Mouse (Mus musculus) small intestine, adult 10 weeks (tissue): ENCODE results near the gene Olfr606. TPM values are rescaled to one million over a fixed set of nuclear protein-coding genes. Genes with fewer than 3 reads are reported as not detected.

ENCODE experiments used
- polyA plus RNA-seq: library from polyadenylated mRNA; stranded (reverse); fragments of 350-450 nt; fragmentation: Illumina TruSeq; extraction: RNeasy Lipid Tissue Mini Kit (QIAGEN cat#74804); gene quantifications from one replicate; pipeline ENCODE4 v1.2.3, GENCODE M21; 2014; ENCODE audit warnings: low replicate concordance

The Olfr606 gene
- not detected for polyA plus RNA-seq

DNA sequence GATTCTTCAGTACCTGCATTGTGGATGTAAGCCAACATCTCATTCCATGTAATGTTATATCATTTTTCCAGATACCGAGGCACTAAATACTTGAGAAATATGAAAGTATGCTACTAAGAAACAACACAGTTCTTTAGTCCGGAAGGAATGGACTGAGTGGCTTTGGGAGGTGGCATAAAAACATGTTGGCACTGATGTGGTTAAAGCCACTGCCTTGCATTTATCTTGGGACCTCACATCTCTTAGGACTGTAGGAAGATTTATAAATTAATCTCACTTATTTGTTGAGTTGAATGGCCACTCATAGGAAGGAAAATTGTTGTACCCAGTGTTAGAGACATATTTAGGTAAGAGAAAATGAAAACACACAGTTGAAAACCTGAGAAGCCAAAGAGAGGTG is at the start of gene Olfr606:
TSS of gene Olfr606 (plus strand) at position 301 of the 400 bp plus-strand sequence.

DNA sequence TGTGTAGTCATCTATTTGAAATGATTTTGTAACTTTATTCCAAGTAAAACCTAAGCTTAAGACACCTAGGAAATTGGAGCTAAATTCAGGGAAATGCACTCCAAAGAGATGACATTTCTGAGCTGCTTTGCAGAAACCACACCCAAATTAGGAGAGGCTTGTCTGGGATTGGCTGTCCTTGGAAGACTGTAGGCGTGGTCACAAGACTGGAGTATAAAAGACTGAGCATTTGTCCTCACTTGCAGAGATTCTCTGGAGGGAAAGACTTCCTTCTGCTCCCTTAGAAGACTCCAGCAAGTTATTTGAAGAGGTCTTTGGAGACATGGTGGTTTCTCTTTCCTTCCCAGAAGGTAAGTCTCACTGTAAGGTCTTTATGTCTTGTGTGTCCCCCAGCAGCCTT is 34.1 kb upstream of the Olfr606 start, which contains the start of gene Usp17lc:
TSS of gene Usp17lc (plus strand) at position 301 of the 400 bp plus-strand sequence.

DNA sequence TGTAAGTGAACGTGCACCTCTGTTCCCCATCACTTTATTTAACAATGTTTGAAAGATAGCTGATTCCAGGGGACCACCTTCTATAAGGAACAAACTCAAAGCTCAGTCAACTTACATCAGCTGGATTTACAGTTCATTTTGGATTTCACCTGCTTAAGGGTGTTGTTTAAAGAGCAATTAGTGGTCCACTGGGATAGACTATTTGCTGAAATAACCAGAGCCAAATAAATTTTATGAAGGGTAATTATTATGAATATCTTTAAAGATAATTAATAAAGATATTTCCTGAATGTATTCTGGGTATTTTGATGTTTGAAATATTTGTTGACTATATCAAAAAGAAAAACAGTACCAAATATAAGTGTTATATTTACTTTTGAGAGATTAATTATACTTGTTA is 3.5 kb upstream of the Olfr606 start, which contains the start of gene Olfr605:
TSS of gene Olfr605 (minus strand) at position 101 of the 400 bp plus-strand sequence.

DNA sequence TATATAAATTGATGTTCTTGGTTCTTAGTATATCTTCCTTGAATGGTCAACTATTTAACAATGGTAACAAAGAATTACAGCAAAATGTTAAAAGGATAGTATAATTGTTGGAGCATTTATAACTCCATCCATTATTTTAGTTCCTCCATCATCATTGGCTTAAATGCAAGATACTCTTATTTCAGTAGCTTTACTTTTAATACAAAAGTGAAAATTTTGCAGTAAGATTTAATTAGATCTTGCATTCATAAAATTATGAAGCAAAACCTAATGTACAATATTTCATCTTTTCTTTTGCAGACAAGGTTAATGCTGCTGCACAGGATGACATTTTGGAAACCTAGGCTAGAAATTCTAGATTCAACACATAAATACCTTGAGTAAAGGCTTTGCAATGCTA is 20.7 kb downstream of the Olfr606 start, which contains the start of gene Olfr608:
TSS of gene Olfr608 (plus strand) at position 301 of the 400 bp plus-strand sequence.

DNA sequence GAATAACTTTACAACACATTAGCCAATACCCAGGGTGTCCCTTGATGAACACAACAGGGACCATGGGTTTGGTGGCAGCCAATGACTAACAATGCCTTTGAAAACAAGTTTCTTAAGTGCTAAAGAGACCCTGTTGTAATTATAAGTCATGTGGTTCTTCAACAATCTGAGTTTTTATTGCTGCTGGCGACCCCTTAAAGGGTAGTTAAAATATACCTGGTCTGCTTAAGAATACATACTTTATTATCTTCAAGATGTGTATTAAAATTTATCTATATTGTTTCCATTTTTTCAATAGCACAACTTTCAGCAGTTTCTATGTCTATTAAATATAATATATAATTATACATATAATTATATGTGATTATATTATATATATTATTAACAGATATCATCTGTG is 49.1 kb downstream of the Olfr606 start, which contains the start of gene Olfr609:
TSS of gene Olfr609 (minus strand) at position 101 of the 400 bp plus-strand sequence.

Other genes starting within 250 kb of the Olfr606 start
- gene Olfr593, start 237.2 kb upstream of the Olfr606 start, polyA plus RNA-seq: not detected
- not detected for gene Olfr594, start 232.1 kb upstream of the Olfr606 start, polyA plus RNA-seq
- not detected for gene Usp17ld, start 196.5 kb upstream of the Olfr606 start, polyA plus RNA-seq
- not detected for gene Olfr596, start 143.4 kb upstream of the Olfr606 start, polyA plus RNA-seq
- gene Olfr597, start 132.7 kb upstream of the Olfr606 start, polyA plus RNA-seq: not detected
- gene Olfr598, start 125.5 kb upstream of the Olfr606 start, polyA plus RNA-seq: not detected
- not detected for gene Olfr599, start 113.1 kb upstream of the Olfr606 start, polyA plus RNA-seq
- not detected for gene Olfr600, start 99.4 kb upstream of the Olfr606 start, polyA plus RNA-seq
- not detected for gene Olfr601, start 86.4 kb upstream of the Olfr606 start, polyA plus RNA-seq
- not detected for gene Olfr603, start 62.9 kb upstream of the Olfr606 start, polyA plus RNA-seq
- not detected for gene Usp17lc, start 34.0 kb upstream of the Olfr606 start, polyA plus RNA-seq
- not detected for gene Olfr605, start 3.6 kb upstream of the Olfr606 start, polyA plus RNA-seq
- not detected for gene Olfr607, start 15.1 kb downstream of the Olfr606 start, polyA plus RNA-seq
- not detected for gene Olfr608, start 20.8 kb downstream of the Olfr606 start, polyA plus RNA-seq
- not detected for gene Olfr609, start 49.0 kb downstream of the Olfr606 start, polyA plus RNA-seq
- gene Olfr610, start 63.1 kb downstream of the Olfr606 start, polyA plus RNA-seq: not detected
- gene Olfr611, start 71.8 kb downstream of the Olfr606 start, polyA plus RNA-seq: not detected
- not detected for gene Olfr612, start 93.7 kb downstream of the Olfr606 start, polyA plus RNA-seq
- not detected for gene Olfr613, start 99.0 kb downstream of the Olfr606 start, polyA plus RNA-seq
- not detected for gene Olfr615, start 107.0 kb downstream of the Olfr606 start, polyA plus RNA-seq
- not detected for gene Olfr616, start 120.1 kb downstream of the Olfr606 start, polyA plus RNA-seq
- not detected for gene Olfr617, start 124.0 kb downstream of the Olfr606 start, polyA plus RNA-seq
- not detected for gene Olfr618, start 141.1 kb downstream of the Olfr606 start, polyA plus RNA-seq
- not detected for gene Olfr619, start 151.5 kb downstream of the Olfr606 start, polyA plus RNA-seq
- not detected for gene Olfr620, start 163.5 kb downstream of the Olfr606 start, polyA plus RNA-seq
- not detected for gene Olfr622, start 193.7 kb downstream of the Olfr606 start, polyA plus RNA-seq
- not detected for gene Olfr623, start 214.7 kb downstream of the Olfr606 start, polyA plus RNA-seq
- gene Olfr624, start 222.1 kb downstream of the Olfr606 start, polyA plus RNA-seq: 0.78 TPM
- not detected for gene Olfr625-ps1, start 233.7 kb downstream of the Olfr606 start, polyA plus RNA-seq